Mouse (Mus musculus) lung, embryonic 14.5 days (tissue): ENCODE data around the gene Gars. TPM values are rescaled to one million over a fixed set of nuclear protein-coding genes. Genes with fewer than 3 reads are reported as not detected.

ENCODE experiments used
- ATAC-seq: fragments of 200-750 bp; cut with Nextera tagmentation; 2 replicates; pipeline ENCODE4 v1.8.0; 2017; ENCODE audit warnings: mild to moderate bottlenecking, moderate TSS enrichment, moderate library complexity; ENCODE audit not compliant: insufficient read depth
- DNase-seq: peaks from one replicate; pipeline ENCODE4 v3.0.0-alpha.2; 2015
- H3K27ac ChIP-seq: fragments of 300-500 bp; sonication (generic); 2 replicates; pipeline ENCODE4 v1.5.1; 2014; ENCODE audit warnings: low read depth, mild to moderate bottlenecking, moderate library complexity
- H3K27me3 ChIP-seq: fragments of 300-500 bp; sonication (generic); 2 replicates; pipeline ENCODE4 v1.6.1; 2014; ENCODE audit warnings: low read length, control low read depth; ENCODE audit not compliant: insufficient read depth
- H3K36me3 ChIP-seq: fragments of 300-500 bp; sonication (generic); 2 replicates; pipeline ENCODE4 v1.6.1; 2014; ENCODE audit warnings: control low read depth; ENCODE audit not compliant: insufficient read depth
- H3K4me1 ChIP-seq: fragments of 300-500 bp; sonication (generic); 2 replicates; pipeline ENCODE4 v1.6.1; 2014; ENCODE audit warnings: antibody characterized with exemption, control low read depth; ENCODE audit not compliant: insufficient read depth
- H3K4me2 ChIP-seq: fragments of 300-500 bp; sonication (generic); 2 replicates; pipeline ENCODE4 v1.6.1; 2014; ENCODE audit warnings: mild to moderate bottlenecking
- H3K4me3 ChIP-seq: fragments of 300-500 bp; sonication (generic); 2 replicates; pipeline ENCODE4 v1.5.1; 2014; ENCODE audit warnings: low read depth, low read length
- H3K9ac ChIP-seq: fragments of 300-500 bp; sonication (generic); 2 replicates; pipeline ENCODE4 v1.6.1; 2014
- H3K9me3 ChIP-seq: fragments of 300-500 bp; sonication (generic); 2 replicates; pipeline ENCODE4 v1.6.1; 2016; ENCODE audit warnings: low read depth, low read length, control low read depth
- CTCF ChIP-seq: IDR thresholded peaks from 2 replicates; pipeline ENCODE4 v1.5.1; 2016; ENCODE audit warnings: antibody characterized with exemption, low read depth
- WGBS: fragments of 180-500 bp; shearing (Covaris S2); extraction: QIAGEN DNeasy Blood & Tissue Kit; methylation state at CpG from one replicate; pipeline ENCODE4 v1.1.7; 2014; 5-methylcytosine and 5-hydroxymethylcytosine counted together
- polyA plus RNA-seq: library from polyadenylated mRNA; unstranded; fragments of >200 nt; fragmentation: Nextera tagmentation; extraction: Ambion mirVana; gene quantifications from 2 replicates; pipeline ENCODE4 v1.2.1, GENCODE M21; 2014

Gars gene
- polyA plus RNA-seq, 1 experiment from 2014 or later: 153 TPM

GRCm38 (mm10) chr6:55093431-55094146 is 55.8 kb downstream of the Gars start:
- Histone ChIP-seq H3K9me3 (no peaks in the 10 kb centered on the region), H3K9ac (no peak overlapping the region), H3K27me3 (no peaks in the 10 kb centered on the region), H3K27ac (no peak overlapping the region), H3K36me3 (no peaks in the 10 kb centered on the region), H3K4me2 (no peak overlapping the region), H3K4me1 (no peaks in the 10 kb centered on the region; the same call in 1 of the 2 replicates), H3K4me3 (no peak overlapping the region)
- no peak for DNase-seq
- WGBS: 38% methylated on average over 6 of the region's 6 CpGs
- no peak for ATAC-seq
- no peak for TF ChIP-seq CTCF

GRCm38 (mm10) chr6:55098030-55098429 is 60.2 kb downstream of the Gars start:
- no peak for TF ChIP-seq CTCF
- Histone ChIP-seq H3K9me3 (no peaks in the 10 kb centered on the region), H3K4me3 (no peak overlapping the region), H3K36me3 (no peaks in the 10 kb centered on the region), H3K4me1 (no peaks in the 10 kb centered on the region; the same call in 1 of the 2 replicates), H3K27ac (no peak overlapping the region), H3K9ac (no peak overlapping the region), H3K27me3 (no peaks in the 10 kb centered on the region), H3K4me2 (no peak overlapping the region)
- DNase-seq: peak; percentile 73
- 52% methylated on average over 5 of the region's 5 CpGs for WGBS
- peak; percentile 85 for ATAC-seq

GRCm38 (mm10) chr6:55098603-55099002 is 60.8 kb downstream of the Gars start:
- Histone ChIP-seq H3K36me3 (no peaks in the 10 kb centered on the region), H3K9me3 (no peaks in the 10 kb centered on the region), H3K4me1 (no peaks in the 10 kb centered on the region; the same call in 1 of the 2 replicates), H3K4me2 (no peak overlapping the region), H3K9ac (no peak overlapping the region), H3K27ac (no peak overlapping the region), H3K4me3 (no peak overlapping the region), H3K27me3 (no peaks in the 10 kb centered on the region)
- no peak for TF ChIP-seq CTCF
- ATAC-seq (no peak), DNase-seq (no peak)
- 69% methylated on average over 5 of the region's 5 CpGs for WGBS

- Histone ChIP-seq H3K4me1 (no peaks in the 10 kb centered on the region), H3K36me3 (no peaks in the 10 kb centered on the region), H3K27me3 (no peaks in the 10 kb centered on the region), H3K4me3 (no peak overlapping the region), H3K4me2 (no peak overlapping the region), H3K9ac (no peak overlapping the region), H3K9me3 (no peaks in the 10 kb centered on the region), H3K27ac (no peak overlapping the region)
- DNase-seq (peak; percentile 89), ATAC-seq (no peak)
- WGBS: 10% methylated on average over 7 of the region's 7 CpGs
- no peak for TF ChIP-seq CTCF
Measured at GRCm38 (mm10) chr6:55108358-55108757, 70.6 kb downstream of the Gars start.

GRCm38 (mm10) chr6:55117325-55118109 is 79.7 kb downstream of the Gars start:
- DNase-seq: peak; percentile 65
- peak overlapping the region; percentile 23 for H3K9ac ChIP-seq
- H3K27me3 ChIP-seq: peaks cover 53% of the 10 kb centered on the region
- H3K27ac ChIP-seq: no peak overlapping the region
- H3K9me3 ChIP-seq: no peaks in the 10 kb centered on the region
- TF ChIP-seq CTCF: no peak
- WGBS: under 1% methylated on average over 68 of the region's 68 CpGs
- no peaks in the 10 kb centered on the region for H3K36me3 ChIP-seq
- peak; percentile 85 for ATAC-seq
- no peaks in the 10 kb centered on the region for H3K4me1 ChIP-seq
- H3K4me3 ChIP-seq: peak overlapping the region; percentile 47
- H3K4me2 ChIP-seq: peak overlapping the region; percentile 83

- no peak for DNase-seq
- 20% methylated on average over 4 of the region's 4 CpGs for WGBS
- no peaks in the 10 kb centered on the region for H3K4me1 ChIP-seq
- H3K9ac ChIP-seq: no peak overlapping the region
- TF ChIP-seq CTCF: no peak
- no peaks in the 10 kb centered on the region for H3K9me3 ChIP-seq
- H3K27me3 ChIP-seq: peaks cover 12% of the 10 kb centered on the region
- ATAC-seq: no peak
- H3K4me2 ChIP-seq: no peak overlapping the region
- H3K27ac ChIP-seq: no peak overlapping the region
- H3K36me3 ChIP-seq: no peaks in the 10 kb centered on the region
- H3K4me3 ChIP-seq: no peak overlapping the region
Measured at GRCm38 (mm10) chr6:55123056-55123455, 85.2 kb downstream of the Gars start.

- no peak for TF ChIP-seq CTCF
- 75% methylated on average over 5 of the region's 5 CpGs for WGBS
- ATAC-seq (no peak), DNase-seq (no peak)
- H3K4me3 ChIP-seq: no peak overlapping the region
- H3K36me3 ChIP-seq: no peaks in the 10 kb centered on the region
- H3K4me1 ChIP-seq: no peaks in the 10 kb centered on the region
- no peak overlapping the region for H3K27ac ChIP-seq
- H3K4me2 ChIP-seq: no peak overlapping the region
- H3K27me3 ChIP-seq: no peaks in the 10 kb centered on the region
- H3K9ac ChIP-seq: no peak overlapping the region
- H3K9me3 ChIP-seq: no peaks in the 10 kb centered on the region
Measured at GRCm38 (mm10) chr6:55126576-55126975, 88.8 kb downstream of the Gars start.
